Mouse (Mus musculus) lung, adult 2 months (tissue): ENCODE measurements around the gene D430042O09Rik.

Source experiments
- CTCF ChIP-seq: fragments of 200-500 bp; IDR thresholded peaks from 2 replicates; pipeline ENCODE4 v1.5.1; 2011; ENCODE audit warnings: mild to moderate bottlenecking, low read length, control low read depth; ENCODE audit not compliant: insufficient read depth
- POLR2A ChIP-seq: fragments of 200-500 bp; IDR thresholded peaks from 2 replicates; pipeline ENCODE4 v1.6.1; 2011; ENCODE audit warnings: low read depth, mild to moderate bottlenecking, control low read depth, low read length, borderline replicate concordance; ENCODE audit errors: extremely low read depth

GRCm38 (mm10) chr7:125924044-125924443, 216.4 kb downstream of the D430042O09Rik start:
- TF ChIP-seq CTCF (no peak), POLR2A (no peak)
